Mouse (Mus musculus) neural tube, embryonic 15.5 days (tissue): ENCODE measurements at regions not wholly inside any gene's neighbourhood (a gene's known extent, or its start where the extent isn't known, plus 50 kb on each side); places are given as distances from the start of the nearest gene placed in this dataset.

Experiments used
- ATAC-seq: fragments of 200-750 bp; cut with Nextera tagmentation; 2 replicates; pipeline ENCODE4 v1.8.0; 2017; ENCODE audit warnings: mild to moderate bottlenecking, moderate TSS enrichment, moderate library complexity; ENCODE audit not compliant: low FRiP score
- H3K27ac ChIP-seq: fragments of 300-500 bp; sonication (generic); replicated peaks from 2 replicates; pipeline ENCODE4 v1.5.1; 2015; ENCODE audit warnings: mild to moderate bottlenecking, inconsistent platforms
- H3K27me3 ChIP-seq: fragments of 300-500 bp; sonication (generic); replicated peaks from 2 replicates; pipeline ENCODE4 v1.6.1; 2015; ENCODE audit warnings: inconsistent platforms
- H3K36me3 ChIP-seq: fragments of 300-500 bp; sonication (generic); 2 replicates; pipeline ENCODE4 v1.6.1; 2015; ENCODE audit warnings: inconsistent platforms
- H3K4me1 ChIP-seq: fragments of 300-500 bp; sonication (generic); 2 replicates; pipeline ENCODE4 v1.6.1; 2015; ENCODE audit warnings: inconsistent platforms
- H3K4me2 ChIP-seq: fragments of 300-500 bp; sonication (generic); 2 replicates; pipeline ENCODE4 v1.6.1; 2015; ENCODE audit warnings: inconsistent platforms, mild to moderate bottlenecking, moderate library complexity
- H3K4me3 ChIP-seq: fragments of 300-500 bp; sonication (generic); replicated peaks from 2 replicates; pipeline ENCODE4 v1.5.1; 2015; ENCODE audit warnings: mild to moderate bottlenecking, inconsistent platforms
- H3K9ac ChIP-seq: fragments of 300-500 bp; sonication (generic); replicated peaks from 2 replicates; pipeline ENCODE4 v1.6.1; 2015; ENCODE audit warnings: mild to moderate bottlenecking, inconsistent platforms
- H3K9me3 ChIP-seq: fragments of 300-500 bp; sonication (generic); replicated peaks from 2 replicates; pipeline ENCODE4 v1.6.1; 2016; ENCODE audit warnings: inconsistent platforms
- WGBS: fragments of 180-500 bp; shearing (Covaris S2); methylation state at CpG from one replicate; pipeline ENCODE4 v1.1.7; 2015; ENCODE audit warnings: mixed read lengths; 5-methylcytosine and 5-hydroxymethylcytosine counted together

- H3K4me1 ChIP-seq: no peaks in the 10 kb centered on the region
- no peak overlapping the region for H3K9ac ChIP-seq
- no peak overlapping the region for H3K4me2 ChIP-seq
- H3K9me3 ChIP-seq: no peaks in the 10 kb centered on the region
- H3K4me3 ChIP-seq: no peak overlapping the region
- 0 out of 2 replicates have a peak, but pooled peaks cover 2% of the 10 kb centered on the region for H3K27me3 ChIP-seq
- ATAC-seq: no peak
- no peak overlapping the region for H3K27ac ChIP-seq
- H3K36me3 ChIP-seq: no peaks in the 10 kb centered on the region
- 82% methylated on average over 4 of the region's 4 CpGs for WGBS
Observed at GRCm38 (mm10) chr2:10307376-10307775, 62.9 kb upstream of the Sfmbt2 start.

GRCm38 (mm10) chr2:10309656-10310055 lies 60.7 kb upstream of the Sfmbt2 start:
- no peak overlapping the region for H3K9ac ChIP-seq
- no peak for ATAC-seq

GRCm38 (mm10) chr2:10311719-10312118 lies 58.6 kb upstream of the Sfmbt2 start:
- WGBS: 77% methylated on average over 14 of the region's 14 CpGs
- no peak for ATAC-seq
- Histone ChIP-seq H3K27ac (no peak overlapping the region), H3K36me3 (no peaks in the 10 kb centered on the region), H3K4me2 (no peak overlapping the region), H3K9ac (no peak overlapping the region), H3K4me3 (no peak overlapping the region), H3K4me1 (no peaks in the 10 kb centered on the region), H3K27me3 (0 out of 2 replicates have a peak, but pooled peaks cover 2% of the 10 kb centered on the region), H3K9me3 (no peaks in the 10 kb centered on the region)

More at GRCm38 (mm10) chr2:10309656-10310055, 60.7 kb upstream of the Sfmbt2 start:
- Histone ChIP-seq H3K27ac (no peak overlapping the region), H3K27me3 (0 out of 2 replicates have a peak, but pooled peaks cover 2% of the 10 kb centered on the region), H3K4me1 (no peaks in the 10 kb centered on the region), H3K4me2 (no peak overlapping the region), H3K36me3 (no peaks in the 10 kb centered on the region), H3K4me3 (no peak overlapping the region), H3K9me3 (no peaks in the 10 kb centered on the region)
- 83% methylated on average over 5 of the region's 5 CpGs for WGBS

- no peaks in the 10 kb centered on the region for H3K4me1 ChIP-seq
- no peak overlapping the region for H3K9ac ChIP-seq
- peak; percentile 28; the same call in 1 of the 2 replicates for ATAC-seq
- H3K9me3 ChIP-seq: no peaks in the 10 kb centered on the region
- no peak overlapping the region for H3K4me2 ChIP-seq
- no peaks in the 10 kb centered on the region for H3K36me3 ChIP-seq
- 0 out of 2 replicates have a peak, but pooled peaks cover 2% of the 10 kb centered on the region for H3K27me3 ChIP-seq
- 69% methylated on average over 7 of the region's 7 CpGs for WGBS
- H3K4me3 ChIP-seq: no peak overlapping the region
- H3K27ac ChIP-seq: no peak overlapping the region
Observed at GRCm38 (mm10) chr2:10312398-10312797, 57.9 kb upstream of the Sfmbt2 start.

- Histone ChIP-seq H3K4me2 (no peak overlapping the region), H3K9me3 (no peaks in the 10 kb centered on the region), H3K4me3 (no peak overlapping the region), H3K9ac (no peak overlapping the region), H3K27me3 (no peaks in the 10 kb centered on the region), H3K4me1 (no peaks in the 10 kb centered on the region), H3K36me3 (no peaks in the 10 kb centered on the region), H3K27ac (no peak overlapping the region)
- no peak for ATAC-seq
- 50% methylated on average over 14 of the region's 14 CpGs for WGBS
Observed at GRCm38 (mm10) chr2:10314251-10315243, 55.8 kb upstream of the Sfmbt2 start.

- Histone ChIP-seq H3K4me1 (0 out of 2 replicates have a peak, but pooled peaks cover 4% of the 10 kb centered on the region), H3K4me3 (no peak overlapping the region), H3K36me3 (no peaks in the 10 kb centered on the region), H3K4me2 (no peak overlapping the region), H3K9me3 (no peaks in the 10 kb centered on the region), H3K9ac (no peak overlapping the region), H3K27ac (no peak overlapping the region), H3K27me3 (no peaks in the 10 kb centered on the region)
- 86% methylated on average over 5 of the region's 5 CpGs for WGBS
- no peak for ATAC-seq
Observed at GRCm38 (mm10) chr2:10316347-10316746, 54.0 kb upstream of the Sfmbt2 start.

- Histone ChIP-seq H3K4me2 (no peak overlapping the region), H3K4me1 (0 out of 2 replicates have a peak, but pooled peaks cover 6% of the 10 kb centered on the region), H3K36me3 (no peaks in the 10 kb centered on the region), H3K4me3 (no peak overlapping the region), H3K27ac (no peak overlapping the region), H3K27me3 (no peaks in the 10 kb centered on the region), H3K9me3 (no peaks in the 10 kb centered on the region), H3K9ac (no peak overlapping the region)
- 96% methylated on average over 10 of the region's 10 CpGs for WGBS
- ATAC-seq: no peak
Observed at GRCm38 (mm10) chr2:10318166-10318768, 52.0 kb upstream of the Sfmbt2 start.
